Mouse (Mus musculus) thymus, adult 2 months (tissue): ENCODE measurements around the gene Atp2b4.

ENCODE experiments used
- CTCF ChIP-seq: fragments of 200-500 bp; IDR thresholded peaks from 2 replicates; pipeline ENCODE4 v1.5.1; 2012; ENCODE audit warnings: mild to moderate bottlenecking, control low read depth, low read length, moderate library complexity, borderline replicate concordance; ENCODE audit not compliant: control insufficient read depth, poor library complexity, insufficient read depth; ENCODE audit errors: extremely low read depth
- POLR2A ChIP-seq: fragments of 200-500 bp; IDR thresholded peaks from 2 replicates; pipeline ENCODE4 v1.6.1; 2012; ENCODE audit warnings: mild to moderate bottlenecking, low read length, control low read depth, moderate library complexity; ENCODE audit not compliant: control insufficient read depth, poor library complexity, insufficient read depth; ENCODE audit errors: extremely low read depth

- no peak for TF ChIP-seq CTCF
- no peak for TF ChIP-seq POLR2A
These were observed 19.3 kb upstream of the Atp2b4 start for GRCm38 (mm10) chr1:133820100-133820499.
